In the genomic region with DNA sequence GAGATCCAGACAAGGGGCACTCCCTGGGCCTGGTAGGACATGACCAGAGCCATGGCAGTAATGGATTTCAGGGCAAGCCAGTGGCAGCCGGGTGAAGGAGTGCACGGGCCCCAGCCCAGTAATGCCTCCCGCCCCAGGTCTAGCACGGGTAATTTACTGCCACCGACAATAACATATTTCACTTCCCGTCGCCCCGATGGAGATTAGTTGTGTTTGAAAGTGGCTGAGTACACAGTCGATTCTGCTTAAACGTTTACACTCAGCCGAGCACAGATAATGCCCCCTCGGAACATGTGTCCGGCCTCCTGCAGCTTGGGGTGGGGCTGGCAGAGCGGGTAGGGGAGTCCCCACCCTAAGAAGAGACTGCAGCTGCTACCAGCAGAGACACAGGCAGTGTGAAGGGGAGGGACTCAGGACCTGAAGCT, we compare ENCODE assay signal across 11 mouse cellular contexts. TPM values are rescaled to one million over a fixed set of nuclear protein-coding genes. Genes with fewer than 3 reads are reported as not detected.
DNase-seq lines count a peak whose midpoint lies in the region; ATAC-seq and TF ChIP-seq lines count a peak whose summit lies in the region.
"Had no signal": no experiment of that assay in that cellular context is flagged by ENCODE, and none has a peak within 500 bp of the region (broad histone marks: within the 10 kb centered on the region; RNA-seq: fewer than 3 reads in every experiment).

No protein-coding gene starts in this region.

- no peak overlapping the region for H3K4me3 ChIP-seq in midbrain, embryonic 13.5 days (replicated peaks)
- no peak overlapping the region for H3K4me3 ChIP-seq in midbrain, postnatal 0 days (ENCODE audit: low read depth, low read length)
- H3K4me3 ChIP-seq in embryonic facial prominence, embryonic 10.5 days = no peak overlapping the region
- H3K4me3 ChIP-seq: heart, adult 2 months had no signal

- H3K9me3 ChIP-seq in midbrain, embryonic 13.5 days = no peaks in the 10 kb centered on the region
- H3K9me3 ChIP-seq in midbrain, postnatal 0 days (ENCODE audit: low read length) = no peaks in the 10 kb centered on the region
- H3K9me3 ChIP-seq in embryonic facial prominence, embryonic 10.5 days = no peaks in the 10 kb centered on the region

- no peak overlapping the region for H3K9ac ChIP-seq in midbrain, embryonic 13.5 days (replicated peaks)
- no peak overlapping the region for H3K9ac ChIP-seq in midbrain, postnatal 0 days (replicated peaks; ENCODE audit: low read length, poor library complexity, severe bottlenecking)
- H3K9ac ChIP-seq: lung, embryonic 14.5 days had no signal

- peak overlapping the region; percentile 24 for H3K4me2 ChIP-seq in midbrain, embryonic 13.5 days (replicated peaks)
- H3K4me2 ChIP-seq in midbrain, postnatal 0 days (ENCODE audit: low read depth, low read length, poor library complexity, severe bottlenecking) = no peak overlapping the region
- H3K4me2 ChIP-seq: lung, embryonic 14.5 days had no signal

- DNase-seq in midbrain, postnatal 0 days (ENCODE audit: low spot score) = no peak
- DNase-seq in embryonic facial prominence, embryonic 10.5 days (ENCODE audit: low spot score) = no peak
- DNase-seq in thymus, postnatal 25 days = peak; percentile 51
- DNase-seq in adipocyte (ENCODE audit: low spot score) = no peak
- DNase-seq in cerebellum, postnatal 25 days = no peak
- DNase-seq: cerebellum, postnatal 14 days; heart, adult 2 months; lung, embryonic 14.5 days had no signal

- H3K27me3 ChIP-seq in midbrain, embryonic 13.5 days = peaks cover 9% of the 10 kb centered on the region; the same call in 1 of the 2 replicates
- H3K27me3 ChIP-seq in midbrain, postnatal 0 days (ENCODE audit: insufficient read depth, low read length) = no peaks in the 10 kb centered on the region
- H3K27me3 ChIP-seq in embryonic facial prominence, embryonic 10.5 days (replicated peaks; ENCODE audit: low read depth, poor library complexity, severe bottlenecking) = peaks cover 13% of the 10 kb centered on the region

- no peak for TF ChIP-seq CTCF in midbrain, postnatal 0 days (IDR thresholded peaks at IDR 0.05)

- 4% methylated on average over 14 of the region's 14 CpGs for WGBS in midbrain, embryonic 13.5 days
- WGBS in midbrain, postnatal 0 days = 9% methylated on average over 14 of the region's 14 CpGs
- WGBS in embryonic facial prominence, embryonic 10.5 days = 20% methylated on average over 14 of the region's 14 CpGs

- no peaks in the 10 kb centered on the region for H3K36me3 ChIP-seq in midbrain, embryonic 13.5 days
- H3K36me3 ChIP-seq in midbrain, postnatal 0 days (ENCODE audit: insufficient read depth, low read length) = no peaks in the 10 kb centered on the region
- no peaks in the 10 kb centered on the region for H3K36me3 ChIP-seq in embryonic facial prominence, embryonic 10.5 days (replicated peaks)

- peaks cover 15% of the 10 kb centered on the region for H3K4me1 ChIP-seq in midbrain, embryonic 13.5 days (replicated peaks)
- H3K4me1 ChIP-seq in midbrain, postnatal 0 days (ENCODE audit: insufficient read depth, low read length) = no peaks in the 10 kb centered on the region
- peaks cover 20% of the 10 kb centered on the region for H3K4me1 ChIP-seq in embryonic facial prominence, embryonic 10.5 days

- peak; percentile 50 for ATAC-seq in midbrain, embryonic 13.5 days
- ATAC-seq in midbrain, postnatal 0 days (ENCODE audit: low FRiP score) = no peak
- peak; percentile 58 for ATAC-seq in megakaryocyte progenitor cell, adult 5-6 weeks (replicated peaks; ENCODE audit: poor library complexity)
- no peak for ATAC-seq in monocyte, adult 5-6 weeks (replicated peaks; ENCODE audit: insufficient number of reproducible peaks, low FRiP score, low TSS enrichment, poor library complexity, severe bottlenecking)

- H3K27ac ChIP-seq in midbrain, embryonic 13.5 days = peak overlapping the region; percentile 25; the same call in 1 of the 2 replicates
- H3K27ac ChIP-seq in midbrain, postnatal 0 days (ENCODE audit: low read depth, low read length) = no peak overlapping the region
- peak overlapping the region; percentile 59; the same call in 1 of the 2 replicates for H3K27ac ChIP-seq in embryonic facial prominence, embryonic 10.5 days (replicated peaks)
- H3K27ac ChIP-seq: heart, adult 2 months had no signal

RNA-seq across cellular contexts. Expression of gene Mvk, which starts 38.5 kb away (rescaled TPM):
- 50.7 and 55.4 TPM in 2 replicates for polyA plus RNA-seq in midbrain, embryonic 13.5 days (2015; fragmentation: Nextera tagmentation; extraction: Ambion mirVana)
- total RNA-seq in midbrain, postnatal 0 days (2014; rRNA removed) = 113 and 115 TPM in 2 replicates
- polyA plus RNA-seq in midbrain, postnatal 0 days (2015; fragmentation: Nextera tagmentation; extraction: Ambion mirVana) = 70.6 and 73.0 TPM in 2 replicates
- polyA plus RNA-seq in embryonic facial prominence, embryonic 10.5 days (2016; fragmentation: Nextera tagmentation; extraction: Ambion mirVana) = 54.9 and 55.0 TPM in 2 replicates
- total RNA-seq in megakaryocyte progenitor cell, adult 5-6 weeks (2015) = 3.2 and 7.0 TPM in 2 replicates
- total RNA-seq in megakaryocyte progenitor cell, adult 5-6 weeks (2017) = 8.1 and 8.6 TPM in 2 replicates
- 2.8 to 8.7 TPM (median 3.2 TPM) in 3 replicates for total RNA-seq in monocyte, adult 5-6 weeks (2017)

RNA-seq across cellular contexts. Expression of gene Mmab, which starts 38.7 kb away (rescaled TPM):
- 21.1 and 22.9 TPM in 2 replicates for polyA plus RNA-seq in midbrain, embryonic 13.5 days (2015; fragmentation: Nextera tagmentation; extraction: Ambion mirVana)
- total RNA-seq in midbrain, postnatal 0 days (2014; rRNA removed) = 28.8 and 39.9 TPM in 2 replicates
- 38.6 and 39.0 TPM in 2 replicates for polyA plus RNA-seq in midbrain, postnatal 0 days (2015; fragmentation: Nextera tagmentation; extraction: Ambion mirVana)
- polyA plus RNA-seq in embryonic facial prominence, embryonic 10.5 days (2016; fragmentation: Nextera tagmentation; extraction: Ambion mirVana) = 33.2 and 34.4 TPM in 2 replicates
- 5.6 and 8.2 TPM in 2 replicates for total RNA-seq in megakaryocyte progenitor cell, adult 5-6 weeks (2015)
- total RNA-seq in megakaryocyte progenitor cell, adult 5-6 weeks (2017) = 14.4 and 20.6 TPM in 2 replicates
- total RNA-seq in monocyte, adult 5-6 weeks (2017) = 2.8 to 8.7 TPM (median 3.5 TPM) in 3 replicates

Comparison
In these comparisons a context has a peak if more than half of its experiments do, and no peak if none do; other contexts are left out.
1. ATAC-seq: peak in midbrain, embryonic 13.5 days (single experiment) and megakaryocyte progenitor cell, adult 5-6 weeks (single experiment); none in midbrain, postnatal 0 days (single experiment) and monocyte, adult 5-6 weeks (single experiment).
2. RNA of gene Mvk, which starts 38.5 kb away (total RNA-seq): 113 to 115 TPM in midbrain, postnatal 0 days; 2.8 to 8.7 TPM in monocyte, adult 5-6 weeks and 3.2 to 8.6 TPM in megakaryocyte progenitor cell, adult 5-6 weeks; every median in the first group is over 10 times any median in the second.